Mouse (Mus musculus) B cell, adult (primary cell): ENCODE results near the gene Ift52. TPM values are rescaled to one million over a fixed set of nuclear protein-coding genes. Genes with fewer than 3 reads are reported as not detected.

Experiments
- total RNA-seq: library from RNA; stranded (reverse); gene quantifications from 4 replicates; pipeline ENCODE4 v1.2.4, GENCODE M21; 2023; ENCODE audit not compliant: inconsistent age

Ift52 gene
- 28.1 to 35.1 TPM (median 34.2 TPM) in 4 replicates for total RNA-seq

GRCm38 (mm10) chr2:163016916-163017743 lies at the start of gene Ift52:
Gene Ift52, plus strand, starts transcription at chr2:163017354.

GRCm38 (mm10) chr2:162987218-162987617 lies 29.9 kb upstream of the Ift52 start, which contains the start of gene Sgk2:
Gene Sgk2, plus strand, starts transcription at chr2:162987330.

GRCm38 (mm10) chr2:163054335-163054840 lies 37.2 kb downstream of the Ift52 start, which contains the start of gene Mybl2:
Gene Mybl2, plus strand, starts transcription at chr2:163054687.

DNA sequence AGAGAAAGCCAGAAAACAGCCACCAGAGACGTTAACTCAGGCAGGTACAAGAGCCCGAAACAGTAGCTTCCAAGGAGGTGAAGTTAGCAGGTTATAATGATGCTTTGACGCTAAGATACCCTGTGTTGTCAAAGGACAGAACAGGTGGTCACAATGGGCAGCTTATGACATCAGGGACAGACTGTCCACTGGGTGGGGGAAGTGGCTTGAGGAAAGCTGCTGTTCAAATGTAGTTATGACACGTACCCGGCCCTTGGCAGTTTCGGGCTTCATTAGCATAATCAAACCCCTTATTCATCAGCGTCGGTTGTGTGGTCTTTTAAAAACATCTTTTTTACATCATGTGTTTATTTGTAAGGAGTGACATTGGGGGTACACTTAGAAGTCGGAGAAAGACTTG lies 70.6 kb downstream of the Ift52 start, which contains the start of gene Gtsf1l:
Gene Gtsf1l, minus strand, starts transcription at position 128 of the 400 bp plus-strand sequence.

Other genes with a start within 250 kb of the Ift52 start
- gene Srsf6, start 85.8 kb upstream of the Ift52 start, total RNA-seq: 396 to 416 TPM (median 404 TPM) in 4 replicates
- gene L3mbtl1, start 73.9 kb upstream of the Ift52 start, total RNA-seq: 1.6 to 3.7 TPM (median 2.2 TPM) in 3 of 4 replicates, not detected in the other
- gene Sgk2, start 30.0 kb upstream of the Ift52 start, total RNA-seq: not detected in 4 replicates
- gene Mybl2, start 37.3 kb downstream of the Ift52 start, total RNA-seq: 3.8 to 6.0 TPM (median 5.6 TPM) in 4 replicates
- gene Gtsf1l, start 70.5 kb downstream of the Ift52 start, total RNA-seq: not detected in 4 replicates
- not detected in 4 replicates for gene Tox2, start 185.8 kb downstream of the Ift52 start, total RNA-seq